Mouse (Mus musculus) lung, postnatal 0 days (tissue): Measurements from ENCODE around the gene Atp5k. TPM values are rescaled to one million over a fixed set of nuclear protein-coding genes. Genes with fewer than 3 reads are reported as not detected.

Source experiments
- ATAC-seq: fragments of 200-750 bp; cut with Nextera tagmentation; 2 replicates; pipeline ENCODE4 v1.8.0; 2017; ENCODE audit warnings: moderate library complexity
- DNase-seq: peaks from one replicate; pipeline ENCODE4 v3.0.0-alpha.2; 2016; ENCODE audit warnings: low spot score
- H3K27ac ChIP-seq: fragments of 300-500 bp; sonication (generic); 2 replicates; pipeline ENCODE4 v1.5.1; 2014; ENCODE audit warnings: antibody characterized with exemption, mild to moderate bottlenecking, low read length, mixed read lengths
- H3K27me3 ChIP-seq: fragments of 300-500 bp; sonication (generic); replicated peaks from 2 replicates; pipeline ENCODE4 v1.6.1; 2014; ENCODE audit warnings: low read length, mixed read lengths; ENCODE audit not compliant: insufficient read depth
- H3K36me3 ChIP-seq: fragments of 300-500 bp; sonication (generic); 2 replicates; pipeline ENCODE4 v1.6.1; 2014; ENCODE audit warnings: low read length, mixed read lengths; ENCODE audit not compliant: insufficient read depth
- H3K4me1 ChIP-seq: fragments of 300-500 bp; sonication (generic); 2 replicates; pipeline ENCODE4 v1.6.1; 2014; ENCODE audit warnings: antibody characterized with exemption, low read depth, low read length, mixed read lengths; ENCODE audit not compliant: insufficient read depth
- H3K4me2 ChIP-seq: fragments of 300-500 bp; sonication (generic); replicated peaks from 2 replicates; pipeline ENCODE4 v1.6.1; 2014; ENCODE audit warnings: low read depth, mild to moderate bottlenecking, low read length, moderate library complexity, mixed read lengths
- H3K4me3 ChIP-seq: fragments of 300-500 bp; sonication (generic); 2 replicates; pipeline ENCODE4 v1.5.1; 2014; ENCODE audit warnings: low read depth, low read length
- H3K9ac ChIP-seq: fragments of 300-500 bp; sonication (generic); replicated peaks from 2 replicates; pipeline ENCODE4 v1.6.1; 2014; ENCODE audit warnings: low read depth, mild to moderate bottlenecking
- H3K9me3 ChIP-seq: fragments of 300-500 bp; sonication (generic); 2 replicates; pipeline ENCODE4 v1.6.1; 2016; ENCODE audit warnings: low read length, mixed read lengths
- CTCF ChIP-seq: IDR thresholded peaks from 2 replicates; pipeline ENCODE4 v1.5.1; 2016; ENCODE audit warnings: antibody characterized with exemption, mild to moderate bottlenecking
- EP300 ChIP-seq: IDR thresholded peaks from 2 replicates; pipeline ENCODE4 v1.6.1; 2016; ENCODE audit warnings: antibody characterized with exemption, mild to moderate bottlenecking, control low read depth
- WGBS: fragments of 180-500 bp; shearing (Covaris S2); extraction: QIAGEN DNeasy Blood & Tissue Kit; methylation state at CpG from one replicate; pipeline ENCODE4 v1.1.7; 2014; 5-methylcytosine and 5-hydroxymethylcytosine counted together
- polyA plus RNA-seq: library from polyadenylated mRNA; unstranded; fragments of >200 nt; fragmentation: Nextera tagmentation; extraction: Ambion mirVana; gene quantifications from 2 replicates; pipeline ENCODE4 v1.2.1, GENCODE M21; 2015

Atp5k gene
- polyA plus RNA-seq: 268 and 291 TPM in 2 replicates

DNA sequence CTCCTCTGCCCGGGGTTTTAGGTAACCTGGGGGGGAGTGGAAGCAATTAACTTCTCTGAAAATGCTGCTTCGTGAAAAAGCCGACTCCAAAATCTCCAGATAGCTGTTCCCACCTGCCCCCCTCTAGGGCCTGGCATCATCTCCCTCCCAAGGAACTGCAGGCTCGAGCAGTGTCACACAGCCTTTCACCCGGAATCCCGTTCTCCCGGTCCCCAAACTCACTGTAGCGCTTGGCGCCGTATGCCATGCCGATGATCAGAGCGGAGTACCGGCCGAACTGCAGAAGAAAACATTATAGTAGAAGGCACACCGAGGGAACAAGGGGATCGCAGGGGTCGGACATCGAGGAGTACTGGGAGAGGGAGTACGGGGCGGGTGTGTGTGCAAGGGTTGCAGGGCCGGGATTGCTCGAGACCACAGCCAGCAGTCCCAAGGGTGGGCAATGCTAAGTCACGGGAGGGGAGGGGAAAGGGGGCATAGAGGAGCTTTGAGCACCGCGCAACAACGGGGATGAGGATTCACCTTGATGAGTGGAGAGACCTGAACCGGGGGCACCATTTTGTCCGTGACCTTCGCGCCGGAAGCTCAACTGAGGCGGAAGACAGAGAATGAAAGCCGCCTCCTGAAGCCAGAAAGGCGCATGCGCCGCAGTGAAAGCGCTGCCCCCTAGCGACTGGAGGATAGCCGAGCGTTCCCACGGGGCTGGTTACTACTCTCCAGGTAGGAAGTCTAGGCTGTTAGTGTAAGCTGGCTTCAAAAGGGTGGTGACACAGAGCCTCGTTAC, at the start of gene Atp5k:
Gene Atp5k, minus strand, starts transcription at position 645 of the 784 bp plus-strand sequence.
- DNase-seq: peak; percentile 95
- no peak for TF ChIP-seq EP300
- peak; percentile 97 for TF ChIP-seq CTCF
- 0% methylated on average over 42 of the region's 42 CpGs for WGBS
- no peaks in the 10 kb centered on the region for H3K27me3 ChIP-seq
- no peaks in the 10 kb centered on the region for H3K9me3 ChIP-seq
- peak within 1 kb of the TSS; percentile 83 for H3K9ac ChIP-seq
- H3K36me3 ChIP-seq: no peaks in the 10 kb centered on the region
- H3K4me1 ChIP-seq: peaks cover 5% of the 10 kb centered on the region; the same call in 1 of the 2 replicates
- peak within 1 kb of the TSS; percentile 78 for H3K4me3 ChIP-seq
- ATAC-seq: peak; percentile 96
- H3K4me2 ChIP-seq: peak within 1 kb of the TSS; percentile 76
- no peak within 1 kb of the TSS for H3K27ac ChIP-seq

DNA sequence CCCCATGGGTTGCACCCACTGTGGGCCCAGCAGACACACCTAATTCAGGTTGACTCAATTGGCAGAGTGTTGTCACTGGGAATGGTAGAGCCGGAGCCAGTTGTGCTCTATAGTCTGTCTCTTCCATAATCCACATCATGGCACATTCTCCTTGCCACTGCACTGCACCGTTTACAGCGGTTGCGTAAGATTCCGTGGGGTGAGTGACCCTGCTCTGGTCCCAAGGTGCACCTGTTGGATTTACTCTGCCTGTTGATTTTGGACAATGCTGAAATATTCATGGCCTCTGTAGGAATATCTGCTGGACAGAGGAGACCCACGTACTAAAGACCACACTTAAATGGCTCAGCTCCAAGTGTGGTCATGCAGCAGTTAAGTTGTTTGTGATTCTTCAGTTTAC, 48.8 kb upstream of the Atp5k start:
- H3K4me2 ChIP-seq: no peak overlapping the region
- H3K9ac ChIP-seq: no peak overlapping the region
- 78% methylated on average over 6 of the region's 6 CpGs for WGBS
- no peaks in the 10 kb centered on the region for H3K4me1 ChIP-seq
- no peaks in the 10 kb centered on the region for H3K27me3 ChIP-seq
- TF ChIP-seq EP300: no peak
- no peak for TF ChIP-seq CTCF
- no peak overlapping the region for H3K27ac ChIP-seq
- ATAC-seq (no peak), DNase-seq (no peak)
- peaks cover 17% of the 10 kb centered on the region; the same call in 1 of the 2 replicates for H3K36me3 ChIP-seq
- H3K4me3 ChIP-seq: no peak overlapping the region
- H3K9me3 ChIP-seq: no peaks in the 10 kb centered on the region

DNA sequence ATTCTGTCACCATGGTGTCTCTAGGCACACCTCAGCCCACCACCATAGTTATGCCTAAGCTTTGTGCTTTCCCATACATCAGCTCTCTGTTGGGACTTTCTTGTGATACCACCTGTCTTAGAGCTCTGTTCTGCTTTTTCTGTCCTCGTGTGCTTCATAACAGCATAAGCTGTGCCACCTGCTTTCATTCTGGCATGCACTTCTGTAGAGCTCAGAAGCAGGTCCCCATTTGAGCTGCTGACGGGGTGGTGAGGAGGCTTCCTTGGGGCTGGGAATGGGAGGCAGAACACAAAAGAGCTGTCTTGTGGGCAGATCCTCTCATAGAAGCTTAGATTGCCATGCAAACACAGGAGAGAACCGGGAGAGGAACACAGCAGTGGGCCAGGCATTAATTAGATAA, 41.7 kb upstream of the Atp5k start:
- Histone ChIP-seq H3K9ac (no peak overlapping the region), H3K9me3 (no peaks in the 10 kb centered on the region), H3K27me3 (no peaks in the 10 kb centered on the region), H3K4me3 (no peak overlapping the region), H3K4me2 (no peak overlapping the region), H3K27ac (no peak overlapping the region), H3K36me3 (peaks cover 42% of the 10 kb centered on the region), H3K4me1 (no peaks in the 10 kb centered on the region)
- TF ChIP-seq CTCF: no peak
- no peak for TF ChIP-seq EP300
- no peak for ATAC-seq
- no peak for DNase-seq
- 88% methylated on average over 3 of the region's 3 CpGs for WGBS

DNA sequence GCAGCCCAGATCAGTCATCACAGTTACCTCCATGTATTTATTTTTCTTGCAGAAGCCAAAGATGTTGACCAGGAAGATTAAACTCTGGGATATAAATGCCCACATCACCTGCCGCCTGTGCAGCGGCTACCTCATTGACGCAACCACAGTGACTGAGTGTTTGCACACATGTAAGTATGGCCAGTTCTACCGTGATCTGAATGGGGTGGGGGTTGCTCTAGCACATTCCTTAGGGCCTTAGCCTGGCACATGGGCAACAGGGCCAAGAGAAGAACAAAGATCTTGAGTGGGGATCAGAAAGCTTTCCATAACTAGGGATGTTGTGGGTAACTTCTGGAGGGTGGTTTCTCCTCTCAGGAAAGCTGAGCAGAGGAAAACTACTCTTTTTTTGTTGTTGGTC, 39.5 kb upstream of the Atp5k start:
- WGBS: 50% methylated on average over 4 of the region's 4 CpGs
- ATAC-seq: peak; percentile 97

DNA sequence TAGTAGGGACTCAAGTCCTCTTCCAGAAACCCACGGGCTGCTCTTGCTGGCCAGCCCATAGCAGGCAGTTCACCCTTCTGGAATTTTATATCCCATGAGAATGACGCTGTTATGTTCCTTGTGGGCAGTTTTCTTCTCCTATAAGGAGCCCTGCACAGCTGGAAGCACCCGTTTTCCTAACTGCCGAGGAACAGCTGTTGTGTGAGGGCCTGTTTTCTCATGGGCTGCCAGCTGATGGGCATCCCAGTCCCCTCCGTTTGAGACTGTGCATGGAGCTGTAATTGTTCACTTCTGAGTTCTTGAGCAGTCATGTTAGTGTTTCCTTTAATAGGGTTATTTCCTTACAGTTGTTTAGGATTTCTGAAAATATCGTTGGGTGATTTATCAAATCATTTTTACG, 35.4 kb upstream of the Atp5k start:
- DNase-seq: no peak

More for the DNA sequence above, 39.5 kb upstream of the Atp5k start:
- H3K36me3 ChIP-seq: peaks cover 42% of the 10 kb centered on the region
- peak; percentile 82 for TF ChIP-seq EP300
- no peak for TF ChIP-seq CTCF
- H3K9me3 ChIP-seq: no peaks in the 10 kb centered on the region
- peak overlapping the region; percentile 14; the same call in 1 of the 2 replicates for H3K27ac ChIP-seq
- H3K9ac ChIP-seq: no peak overlapping the region
- H3K4me2 ChIP-seq: no peak overlapping the region
- no peaks in the 10 kb centered on the region for H3K27me3 ChIP-seq
- peak; percentile 85 for DNase-seq
- no peak overlapping the region for H3K4me3 ChIP-seq
- H3K4me1 ChIP-seq: no peaks in the 10 kb centered on the region

DNA sequence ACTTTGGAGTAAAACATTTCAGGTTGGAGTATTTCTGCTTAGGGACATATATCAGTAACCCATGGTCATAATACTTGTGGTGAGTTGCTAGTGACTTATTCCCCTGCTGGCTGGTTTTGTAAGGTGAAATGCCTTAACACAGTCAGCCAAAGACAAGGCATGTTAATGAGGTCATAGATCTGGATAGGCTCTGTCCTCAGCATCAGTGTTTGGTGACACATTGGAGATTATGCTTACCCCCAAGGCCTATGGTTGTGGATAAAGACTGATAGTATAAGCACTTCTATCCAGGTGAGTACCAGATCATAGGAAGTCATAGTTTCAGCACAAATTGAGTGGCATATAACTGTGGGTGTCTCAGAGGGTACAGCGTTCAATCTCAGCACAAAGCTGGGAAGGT, 32.4 kb upstream of the Atp5k start:
- H3K9ac ChIP-seq: no peak overlapping the region
- no peak overlapping the region for H3K27ac ChIP-seq
- no peak for ATAC-seq
- no peaks in the 10 kb centered on the region for H3K27me3 ChIP-seq
- H3K9me3 ChIP-seq: no peaks in the 10 kb centered on the region
- H3K36me3 ChIP-seq: no peaks in the 10 kb centered on the region
- no peak overlapping the region for H3K4me3 ChIP-seq
- DNase-seq: no peak
- WGBS: 91% methylated on average over 1 of the region's 1 CpGs
- no peak for TF ChIP-seq EP300
- no peak for TF ChIP-seq CTCF
- no peak overlapping the region for H3K4me2 ChIP-seq
- peaks cover 23% of the 10 kb centered on the region for H3K4me1 ChIP-seq

More for the DNA sequence above, 35.4 kb upstream of the Atp5k start:
- Histone ChIP-seq H3K4me1 (no peaks in the 10 kb centered on the region; the same call in 1 of the 2 replicates), H3K36me3 (peaks cover 14% of the 10 kb centered on the region; the same call in 1 of the 2 replicates), H3K9ac (no peak overlapping the region), H3K4me3 (no peak overlapping the region), H3K27ac (no peak overlapping the region), H3K27me3 (no peaks in the 10 kb centered on the region), H3K9me3 (no peaks in the 10 kb centered on the region), H3K4me2 (no peak overlapping the region)
- WGBS: 64% methylated on average over 7 of the region's 7 CpGs
- TF ChIP-seq CTCF: no peak
- no peak for TF ChIP-seq EP300
- no peak for ATAC-seq
